8 mouse cellular contexts compared by ENCODE assay signal in the genomic region with DNA sequence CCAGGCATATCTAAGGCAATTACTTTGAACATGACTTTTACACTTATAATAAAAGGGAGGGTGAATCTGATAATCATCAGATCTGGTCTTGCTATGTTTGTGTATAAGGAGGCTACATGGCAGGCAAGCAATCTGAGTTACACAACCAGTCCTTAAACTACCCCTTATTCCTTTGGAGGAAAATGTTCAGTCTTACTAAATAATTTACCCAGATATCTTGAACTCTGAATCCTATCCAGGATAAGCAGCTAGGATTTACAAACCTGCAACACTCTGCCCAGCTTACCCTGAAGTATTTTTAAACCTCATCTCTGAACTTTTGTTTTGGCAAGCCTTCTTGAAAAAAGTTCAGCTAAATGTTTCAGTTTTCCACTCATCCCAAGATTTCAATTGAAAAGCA. TPM values are rescaled to one million over a fixed set of nuclear protein-coding genes. Genes with fewer than 3 reads are reported as not detected.
DNase-seq lines count a peak whose midpoint lies in the region; ATAC-seq and TF ChIP-seq lines count a peak whose summit lies in the region.

No protein-coding gene starts in this region.

- H3K9me3 ChIP-seq in kidney, embryonic 16.5 days (ENCODE audit: low read length), result no peaks in the 10 kb centered on the region
- H3K9me3 ChIP-seq in embryonic facial prominence, embryonic 12.5 days, result no peaks in the 10 kb centered on the region
- H3K9me3 ChIP-seq in intestine, embryonic 14.5 days (ENCODE audit: control insufficient read depth, low read length), result no peaks in the 10 kb centered on the region
- H3K9me3 ChIP-seq in midbrain, postnatal 0 days (ENCODE audit: low read length), result no peaks in the 10 kb centered on the region

- peak overlapping the region; percentile 71 for H3K4me2 ChIP-seq in kidney, embryonic 16.5 days (replicated peaks; ENCODE audit: low read depth, low read length)
- H3K4me2 ChIP-seq in embryonic facial prominence, embryonic 12.5 days (replicated peaks), result peak overlapping the region; percentile 57
- H3K4me2 ChIP-seq in intestine, embryonic 14.5 days (ENCODE audit: low read length), result peak overlapping the region; percentile 84
- H3K4me2 ChIP-seq in midbrain, postnatal 0 days (ENCODE audit: low read depth, low read length, poor library complexity, severe bottlenecking), result peak overlapping the region; percentile 66

- H3K4me3 ChIP-seq in kidney, embryonic 16.5 days (ENCODE audit: low read length), result peak overlapping the region; percentile 100
- peak overlapping the region; percentile 85 for H3K4me3 ChIP-seq in embryonic facial prominence, embryonic 12.5 days
- peak overlapping the region; percentile 100 for H3K4me3 ChIP-seq in intestine, embryonic 14.5 days (ENCODE audit: low read depth, low read length)
- H3K4me3 ChIP-seq in midbrain, postnatal 0 days (ENCODE audit: low read depth, low read length), result peak overlapping the region; percentile 85; the same call in 1 of the 2 replicates

- ATAC-seq in kidney, embryonic 16.5 days (ENCODE audit: low FRiP score, low TSS enrichment), result no peak
- no peak for ATAC-seq in embryonic facial prominence, embryonic 12.5 days (ENCODE audit: insufficient number of reproducible peaks, insufficient read depth, low FRiP score, low TSS enrichment)
- ATAC-seq in intestine, embryonic 14.5 days (replicated peaks; ENCODE audit: low FRiP score, low TSS enrichment, low read depth), result no peak
- ATAC-seq in midbrain, postnatal 0 days (ENCODE audit: low FRiP score), result no peak

- H3K36me3 ChIP-seq in kidney, embryonic 16.5 days (ENCODE audit: insufficient read depth, low read length), result no peaks in the 10 kb centered on the region
- no peaks in the 10 kb centered on the region for H3K36me3 ChIP-seq in embryonic facial prominence, embryonic 12.5 days
- peaks cover 5% of the 10 kb centered on the region; the same call in 1 of the 2 replicates for H3K36me3 ChIP-seq in intestine, embryonic 14.5 days (ENCODE audit: control insufficient read depth, insufficient read depth, low read length)
- no peaks in the 10 kb centered on the region for H3K36me3 ChIP-seq in midbrain, postnatal 0 days (ENCODE audit: insufficient read depth, low read length)

- H3K9ac ChIP-seq in kidney, embryonic 16.5 days (replicated peaks; ENCODE audit: low read length), result peak overlapping the region; percentile 32
- no peak overlapping the region for H3K9ac ChIP-seq in embryonic facial prominence, embryonic 12.5 days
- H3K9ac ChIP-seq in intestine, embryonic 14.5 days (ENCODE audit: low read length), result peak overlapping the region; percentile 31; the same call in 1 of the 2 replicates
- no peak overlapping the region for H3K9ac ChIP-seq in midbrain, postnatal 0 days (replicated peaks; ENCODE audit: low read length, poor library complexity, severe bottlenecking)

- peaks cover 31% of the 10 kb centered on the region for H3K4me1 ChIP-seq in kidney, embryonic 16.5 days (ENCODE audit: insufficient read depth, low read length)
- H3K4me1 ChIP-seq in embryonic facial prominence, embryonic 12.5 days, result peaks cover 13% of the 10 kb centered on the region
- H3K4me1 ChIP-seq in intestine, embryonic 14.5 days (replicated peaks; ENCODE audit: control insufficient read depth, insufficient read depth, low read length), result peaks cover 25% of the 10 kb centered on the region
- no peaks in the 10 kb centered on the region for H3K4me1 ChIP-seq in midbrain, postnatal 0 days (ENCODE audit: insufficient read depth, low read length)

- H3K27ac ChIP-seq in kidney, embryonic 16.5 days (ENCODE audit: low read length), result no peak overlapping the region
- H3K27ac ChIP-seq in embryonic facial prominence, embryonic 12.5 days, result no peak overlapping the region
- H3K27ac ChIP-seq in intestine, embryonic 14.5 days (ENCODE audit: low read depth), result no peak overlapping the region
- no peak overlapping the region for H3K27ac ChIP-seq in midbrain, postnatal 0 days (ENCODE audit: low read depth, low read length)

- no peak for DNase-seq in kidney, postnatal 4 days
- DNase-seq in intestine, embryonic 14.5 days (ENCODE audit: low spot score), result no peak
- no peak for DNase-seq in midbrain, postnatal 0 days (ENCODE audit: low spot score)
- DNase-seq in urinary bladder, postnatal 14 days (ENCODE audit: low spot score), result no peak
- no peak for DNase-seq in adrenal gland, postnatal 14 days
- no peak for DNase-seq in ovary, adult 18-20 months (ENCODE audit: low spot score)

- TF ChIP-seq CTCF in midbrain, postnatal 0 days (IDR thresholded peaks at IDR 0.05), result no peak

- no peaks in the 10 kb centered on the region for H3K27me3 ChIP-seq in kidney, embryonic 16.5 days (ENCODE audit: insufficient read depth, low read length)
- H3K27me3 ChIP-seq in embryonic facial prominence, embryonic 12.5 days, result no peaks in the 10 kb centered on the region
- no peaks in the 10 kb centered on the region for H3K27me3 ChIP-seq in intestine, embryonic 14.5 days (replicated peaks; ENCODE audit: control insufficient read depth, insufficient read depth, low read length)
- H3K27me3 ChIP-seq in midbrain, postnatal 0 days (ENCODE audit: insufficient read depth, low read length), result no peaks in the 10 kb centered on the region

RNA-seq across cellular contexts. Expression of a gene that starts 2.7 kb away (rescaled TPM):
- polyA plus RNA-seq in kidney, embryonic 16.5 days (2015; fragmentation: Nextera tagmentation; extraction: Ambion mirVana), result 392 and 404 TPM in 2 replicates
- polyA plus RNA-seq in embryonic facial prominence, embryonic 12.5 days (2016; fragmentation: Nextera tagmentation; extraction: Ambion mirVana), result 445 and 463 TPM in 2 replicates
- polyA plus RNA-seq in intestine, embryonic 14.5 days (2014; fragmentation: Nextera tagmentation; extraction: Ambion mirVana), result 325 and 342 TPM in 2 replicates
- total RNA-seq in midbrain, postnatal 0 days (2014; rRNA removed), result 128 and 170 TPM in 2 replicates
- 179 and 208 TPM in 2 replicates for polyA plus RNA-seq in midbrain, postnatal 0 days (2015; fragmentation: Nextera tagmentation; extraction: Ambion mirVana)
- 126 and 127 TPM in 2 replicates for total RNA-seq in adrenal gland, postnatal 14 days (2021)

Comparison
In these comparisons a context has a peak if more than half of its experiments do, and no peak if none do; other contexts are left out.
1. H3K9ac ChIP-seq: peak in kidney, embryonic 16.5 days (single experiment) and intestine, embryonic 14.5 days (single experiment); none in embryonic facial prominence, embryonic 12.5 days (single experiment) and midbrain, postnatal 0 days (single experiment).
2. Peak in every context shown above with its lines, with median percentiles within 50 percentile points of each other: H3K4me2 ChIP-seq and H3K4me3 ChIP-seq.